Mouse (Mus musculus) liver, adult 2 months (tissue): ENCODE measurements around the gene Med19.

Experiments used
- CTCF ChIP-seq: fragments of 200-500 bp; IDR thresholded peaks from 2 replicates; pipeline ENCODE4 v1.5.1; 2011; ENCODE audit warnings: low read depth, low read length, control low read depth
- POLR2A ChIP-seq: fragments of 200-500 bp; IDR thresholded peaks from 2 replicates; pipeline ENCODE4 v1.6.1; 2011; ENCODE audit warnings: low read length, control low read depth; ENCODE audit not compliant: insufficient read depth; ENCODE audit errors: extremely low read depth

GRCm38 (mm10) chr2:84670569-84670933 lies 7.7 kb upstream of the Med19 start, which contains the start of gene Selenoh:
- TF ChIP-seq CTCF = no peak
- no peak for TF ChIP-seq POLR2A
